Mouse (Mus musculus): ENCODE data around the gene Gm26602.
"Not testable (repeated sequence)": the region's sequence is repeated elsewhere in the genome, so short reads cannot be mapped to it uniquely, and the experiment has no call there.

Gm26602 gene

GRCm38 (mm10) chr10:79933145-79933679 lies 22.6 kb downstream of the Gm26602 start:
- DNase-seq (ENCODE audit: low spot score): no peak

GRCm38 (mm10) chr10:79933861-79934260 lies 23.2 kb downstream of the Gm26602 start:
- no peak for DNase-seq (ENCODE audit: low spot score)

GRCm38 (mm10) chr10:79934272-79934721 lies 23.6 kb downstream of the Gm26602 start:
- DNase-seq (ENCODE audit: low spot score): peak; percentile 93

- DNase-seq (ENCODE audit: low spot score): no peak
Measured at GRCm38 (mm10) chr10:79934794-79935569, 24.3 kb downstream of the Gm26602 start.

GRCm38 (mm10) chr10:79936284-79936910 lies 25.7 kb downstream of the Gm26602 start:
- DNase-seq (ENCODE audit: low spot score): no peak

- peak; percentile 91 for DNase-seq (ENCODE audit: low spot score)
Measured at GRCm38 (mm10) chr10:79936911-79937441, 26.3 kb downstream of the Gm26602 start.

- no peak for DNase-seq (ENCODE audit: low spot score)
Measured at GRCm38 (mm10) chr10:79937775-79938526, 27.3 kb downstream of the Gm26602 start.

GRCm38 (mm10) chr10:79940749-79941148 lies 30.1 kb downstream of the Gm26602 start:
- peak; percentile 70 for DNase-seq (ENCODE audit: low spot score)

GRCm38 (mm10) chr10:79942988-79943387 lies 32.3 kb downstream of the Gm26602 start:
- DNase-seq (ENCODE audit: low spot score): no peak

- DNase-seq (ENCODE audit: low spot score): no peak
Measured at GRCm38 (mm10) chr10:79943471-79943901, 32.8 kb downstream of the Gm26602 start.

GRCm38 (mm10) chr10:79945507-79946234 lies 35.0 kb downstream of the Gm26602 start:
- DNase-seq (ENCODE audit: low spot score): peak; percentile 47

GRCm38 (mm10) chr10:79946752-79947322 lies 36.2 kb downstream of the Gm26602 start:
- DNase-seq (ENCODE audit: low spot score): no peak

- DNase-seq (ENCODE audit: low spot score): no peak
Measured at GRCm38 (mm10) chr10:79947502-79947901, 36.8 kb downstream of the Gm26602 start.

GRCm38 (mm10) chr10:79949873-79950272 lies 39.2 kb downstream of the Gm26602 start:
- no peak for DNase-seq (ENCODE audit: low spot score)

- no peak for DNase-seq (ENCODE audit: low spot score)
Measured at GRCm38 (mm10) chr10:79950661-79951060, 40.0 kb downstream of the Gm26602 start.

- DNase-seq (ENCODE audit: low spot score): peak; percentile 43
Measured at GRCm38 (mm10) chr10:79953946-79954345, 43.3 kb downstream of the Gm26602 start.

GRCm38 (mm10) chr10:79955691-79956090 lies 45.0 kb downstream of the Gm26602 start:
- no peak for DNase-seq (ENCODE audit: low spot score)

GRCm38 (mm10) chr10:79956643-79957154 lies 46.0 kb downstream of the Gm26602 start:
- no peak for DNase-seq (ENCODE audit: low spot score)

GRCm38 (mm10) chr10:79958140-79958816 lies 47.6 kb downstream of the Gm26602 start:
- DNase-seq (ENCODE audit: low spot score): peak; percentile 88

GRCm38 (mm10) chr10:79959412-79959811 lies 48.8 kb downstream of the Gm26602 start:
- not testable (repeated sequence) for DNase-seq (ENCODE audit: low spot score)
